Mouse (Mus musculus): ENCODE results near the gene Rgl1.

DNA sequence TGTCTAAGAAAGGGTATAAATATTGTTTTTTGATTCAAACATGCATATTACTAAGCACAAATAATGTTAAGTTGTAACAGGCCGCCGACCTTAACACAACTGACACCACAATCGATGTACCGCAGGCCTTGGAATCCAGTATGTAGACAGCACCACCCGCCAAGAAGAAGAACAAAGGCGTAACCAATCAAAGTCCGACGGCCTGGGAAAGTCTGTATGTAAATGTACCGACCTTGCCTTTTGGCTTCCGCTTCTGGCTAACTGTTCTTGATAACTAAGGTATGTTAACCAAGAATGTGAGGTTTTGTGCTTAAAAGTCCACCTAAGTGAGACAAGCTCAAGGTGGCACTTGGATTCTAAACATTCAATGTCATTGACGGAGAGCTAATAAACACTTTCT is 26.8 kb downstream of the Rgl1 start:
- TF ChIP-seq CTCF (conservative IDR thresholded peaks at IDR 0.05; ENCODE audit: low read length), result no peak
- no peak for TF ChIP-seq POU5F1 (IDR thresholded peaks at IDR 0.05; ENCODE audit: borderline replicate concordance, low read length)
- no peak for TF ChIP-seq NANOG (IDR thresholded peaks at IDR 0.05; ENCODE audit: borderline replicate concordance, low read length)
